Mouse (Mus musculus): ENCODE measurements around the gene Man1b1. TPM values are rescaled to one million over a fixed set of nuclear protein-coding genes. Genes with fewer than 3 reads are reported as not detected.

The Man1b1 gene
- total RNA-seq, 2 experiments from 2014 or later = 49.0 to 59.9 TPM

DNA sequence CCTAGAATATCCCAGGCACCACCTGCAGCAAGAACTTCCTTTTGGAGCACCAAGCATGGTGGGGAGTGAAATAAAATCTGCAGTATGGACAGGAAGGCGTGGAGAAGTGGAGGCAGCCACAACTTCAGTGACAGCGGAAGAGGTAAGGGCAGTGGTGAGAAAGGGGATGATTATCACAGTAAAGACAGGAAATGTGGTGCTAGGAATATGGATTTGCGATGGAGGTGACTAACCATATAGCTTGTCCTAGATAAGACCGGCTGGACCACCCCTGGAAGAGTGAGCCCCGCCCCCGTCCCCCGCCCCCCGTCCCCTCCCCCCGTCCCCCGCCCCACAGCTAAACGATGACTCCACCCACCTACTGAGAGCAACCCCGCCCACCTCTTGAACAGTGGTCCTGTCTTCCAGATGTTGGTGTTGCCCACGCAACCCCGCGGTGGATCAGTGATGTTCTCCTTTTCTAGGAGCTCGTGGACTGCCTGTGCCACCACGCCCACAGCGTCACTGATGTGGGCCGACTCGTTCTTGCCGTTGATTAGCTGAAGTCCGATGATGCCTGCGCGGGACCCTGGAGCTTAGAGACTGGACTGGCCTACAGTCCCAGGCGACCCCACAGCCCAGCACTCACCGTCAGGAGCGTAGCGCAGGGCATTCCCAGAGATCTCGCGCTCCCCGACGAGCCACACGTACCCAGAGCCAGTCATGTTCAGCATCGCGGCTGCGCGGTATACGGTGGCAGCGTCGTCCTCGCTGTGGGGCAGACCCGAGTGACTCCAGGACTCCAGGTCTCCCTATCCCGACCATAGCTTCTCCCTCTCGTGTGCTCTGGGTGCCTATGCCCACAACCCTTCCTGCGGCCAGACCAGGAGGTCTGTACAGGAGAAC lies 27.2 kb upstream of the Man1b1 start:
- DNase-seq (ENCODE audit: low spot score in 2 of 2) = peak; percentile 40 to 50

DNA sequence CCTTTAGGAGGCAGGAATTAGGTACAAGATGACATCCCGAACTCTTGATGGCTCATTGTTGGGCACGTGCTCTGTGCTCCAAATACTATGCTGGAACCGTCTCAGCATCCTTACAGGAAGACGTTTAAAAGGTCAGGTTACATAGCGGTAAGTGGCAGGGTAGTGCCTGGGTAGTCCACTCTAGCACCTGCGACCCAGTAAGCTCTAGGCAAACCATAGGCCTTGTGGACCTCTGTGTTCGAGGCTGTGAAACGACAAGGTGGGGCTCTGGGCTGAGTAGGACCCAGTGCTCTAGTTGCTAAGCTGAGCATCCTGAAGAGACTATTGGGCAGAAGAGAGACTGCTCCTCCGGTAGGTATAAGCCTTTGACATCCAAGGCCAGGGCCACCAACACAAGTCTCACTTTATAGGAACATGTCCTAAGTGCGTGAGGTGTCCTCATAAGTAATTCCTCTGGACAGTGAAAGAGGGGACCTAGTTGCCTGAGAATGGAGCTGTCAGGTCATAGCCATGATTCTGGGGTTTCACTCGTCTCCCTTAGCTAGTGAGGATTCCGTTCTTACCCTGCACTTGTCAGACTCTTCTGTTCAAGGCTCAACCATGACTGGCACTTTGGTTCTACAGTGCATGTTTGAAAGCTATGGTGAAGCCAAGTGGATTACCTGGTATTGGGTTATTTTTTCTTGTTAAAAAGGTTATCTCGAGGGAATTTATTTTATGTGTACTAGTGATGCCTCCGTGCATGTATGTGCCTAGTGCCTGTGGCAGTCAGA lies 26.4 kb upstream of the Man1b1 start:
- no peak for DNase-seq (ENCODE audit: low spot score in 2 of 2)

GRCm38 (mm10) chr2:25310180-25310579 lies 22.0 kb upstream of the Man1b1 start:
- no peak for DNase-seq (ENCODE audit: low spot score in 2 of 2)

- no peak for DNase-seq (ENCODE audit: low spot score in 2 of 2)
Observed at GRCm38 (mm10) chr2:25310969-25311368, 21.2 kb upstream of the Man1b1 start.

GRCm38 (mm10) chr2:25311491-25311891 lies 20.6 kb upstream of the Man1b1 start:
- DNase-seq (ENCODE audit: low spot score in 2 of 2) = no peak

DNA sequence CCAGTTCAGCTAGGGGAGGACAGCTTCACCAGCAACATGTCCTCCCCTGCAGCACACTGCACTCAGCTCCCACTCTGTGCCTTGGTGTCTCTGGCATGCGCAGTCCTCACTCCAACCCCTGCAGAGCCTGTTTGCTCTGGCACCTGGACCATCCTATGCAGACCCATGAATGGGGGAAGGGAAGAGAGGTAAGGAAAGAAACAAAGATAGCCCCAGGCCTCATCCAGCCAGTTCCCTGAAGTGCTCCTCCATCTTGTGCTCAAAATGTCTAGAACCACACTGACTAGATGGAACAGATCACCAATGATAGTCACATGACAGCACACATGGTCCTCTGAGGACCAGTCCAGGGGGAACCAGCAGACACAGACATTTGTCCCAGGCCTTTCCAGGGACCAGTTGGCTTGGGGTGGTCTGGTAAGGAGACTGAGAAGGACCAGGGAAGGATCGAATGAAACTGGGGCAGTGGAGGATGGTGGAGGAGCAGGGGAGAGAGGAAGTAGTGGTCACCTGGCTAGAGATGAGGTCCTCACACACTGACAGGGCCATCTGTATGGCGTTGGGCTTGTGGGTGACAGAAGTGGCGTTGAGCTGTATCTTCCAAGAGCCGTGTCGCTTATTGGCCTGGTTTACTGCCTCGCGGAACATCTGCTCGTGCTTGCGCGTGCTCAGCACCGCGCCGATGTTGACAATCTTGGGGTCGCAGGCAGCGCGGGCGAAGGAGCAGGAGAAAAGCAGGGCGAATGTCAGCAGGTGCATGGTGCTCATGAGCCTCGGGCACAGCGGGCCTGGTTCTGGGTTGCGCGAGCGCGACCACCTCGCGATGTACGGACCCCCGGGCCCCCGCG lies 13.8 kb upstream of the Man1b1 start:
- peak in 1 of 2 experiments; percentile 51 for DNase-seq (ENCODE audit: low spot score in 2 of 2)

GRCm38 (mm10) chr2:25318971-25319773 lies 13.0 kb upstream of the Man1b1 start, which contains the start of gene Grin1:
Gene Grin1 (minus strand): TSS chr2:25319187.
- DNase-seq (ENCODE audit: low spot score in 2 of 2) = peak; percentile 78 to 92

GRCm38 (mm10) chr2:25320084-25320483 lies 12.1 kb upstream of the Man1b1 start:
- DNase-seq (ENCODE audit: low spot score in 2 of 2) = no peak

DNA sequence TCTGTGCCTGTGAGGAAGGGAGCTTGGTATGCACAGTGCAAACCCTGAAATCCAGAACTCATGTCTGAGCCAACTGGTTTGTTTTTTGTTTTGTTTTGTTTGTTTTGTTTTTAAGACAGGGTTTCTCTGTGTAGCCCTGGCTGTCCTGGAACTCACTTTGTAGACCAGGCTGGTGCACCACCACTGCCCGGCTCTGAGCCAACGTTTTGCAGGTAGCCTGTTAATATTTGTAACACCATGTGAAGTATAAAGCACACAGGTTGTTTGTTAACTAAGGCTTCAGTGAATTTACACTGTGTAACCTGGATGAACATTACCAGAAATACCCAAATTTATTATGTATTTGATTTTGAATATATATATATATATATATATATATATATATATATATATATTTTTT lies 6.1 kb upstream of the Man1b1 start:
- DNase-seq (ENCODE audit: low spot score in 2 of 2) = no peak

- peak in 1 of 2 experiments; percentile 55 for DNase-seq (ENCODE audit: low spot score in 2 of 2)
Observed at GRCm38 (mm10) chr2:25328440-25328839, 3.7 kb upstream of the Man1b1 start.

DNA sequence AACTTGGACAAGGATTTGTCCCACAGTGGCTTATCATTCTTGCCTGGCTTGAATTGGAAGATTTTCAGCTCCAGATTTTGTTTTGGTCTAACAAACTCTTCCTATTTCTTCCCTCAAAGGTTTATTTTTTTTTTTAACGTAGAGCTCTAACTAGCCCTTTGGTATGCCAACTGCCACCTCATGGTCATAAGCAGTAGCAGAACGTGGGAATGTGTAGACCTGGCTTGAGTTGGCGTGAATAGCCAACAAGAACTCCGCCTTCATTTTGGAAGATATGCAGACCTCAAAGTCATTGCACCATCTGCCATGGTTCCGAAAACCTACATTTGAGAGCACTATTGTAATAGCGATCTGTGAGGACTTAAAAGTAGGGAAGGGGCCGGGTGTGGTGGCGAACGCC lies 668 bp upstream of the Man1b1 start:
- DNase-seq (ENCODE audit: low spot score in 2 of 2) = no peak

DNA sequence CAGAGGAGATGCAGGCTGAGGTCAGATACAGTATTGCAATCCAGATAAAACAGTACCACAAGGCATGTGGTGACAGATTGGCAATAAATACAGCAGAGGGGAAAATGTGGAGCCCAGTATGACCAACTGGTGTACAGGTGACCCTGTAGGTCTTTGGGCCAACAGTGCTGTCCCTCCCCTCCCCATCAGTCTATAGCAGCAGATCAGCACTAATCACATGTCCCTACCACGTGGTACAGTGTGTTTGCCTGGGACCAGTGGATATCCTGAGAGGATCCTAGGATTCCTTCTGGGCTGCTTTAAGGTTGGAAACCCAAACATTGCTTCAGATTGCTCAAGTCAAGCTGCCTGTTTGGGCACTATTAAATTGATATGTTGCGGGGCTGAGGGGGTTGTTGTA lies 1.4 kb downstream of the Man1b1 start:
- no peak for DNase-seq (ENCODE audit: low spot score in 2 of 2)

DNA sequence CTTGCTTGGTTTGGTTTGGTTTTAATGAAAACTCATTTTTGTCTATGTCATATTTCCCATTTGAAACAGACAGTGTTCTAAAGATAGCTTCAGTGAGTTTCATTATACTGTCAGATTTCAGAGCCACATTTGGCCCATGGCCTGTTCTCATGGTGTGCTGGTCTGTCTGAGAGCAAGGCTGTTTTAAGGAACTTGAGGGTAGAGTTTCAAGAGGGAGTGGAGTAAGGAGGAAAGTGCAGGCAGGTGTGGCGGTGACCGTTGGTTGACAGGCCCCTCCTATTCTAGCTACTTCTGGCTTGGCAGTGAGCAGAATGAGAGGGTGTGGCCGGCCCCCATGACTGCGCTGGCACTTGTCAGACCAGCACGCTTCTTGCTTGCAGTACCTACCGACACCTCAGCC lies 6.2 kb downstream of the Man1b1 start:
- DNase-seq (ENCODE audit: low spot score in 2 of 2) = no peak

DNA sequence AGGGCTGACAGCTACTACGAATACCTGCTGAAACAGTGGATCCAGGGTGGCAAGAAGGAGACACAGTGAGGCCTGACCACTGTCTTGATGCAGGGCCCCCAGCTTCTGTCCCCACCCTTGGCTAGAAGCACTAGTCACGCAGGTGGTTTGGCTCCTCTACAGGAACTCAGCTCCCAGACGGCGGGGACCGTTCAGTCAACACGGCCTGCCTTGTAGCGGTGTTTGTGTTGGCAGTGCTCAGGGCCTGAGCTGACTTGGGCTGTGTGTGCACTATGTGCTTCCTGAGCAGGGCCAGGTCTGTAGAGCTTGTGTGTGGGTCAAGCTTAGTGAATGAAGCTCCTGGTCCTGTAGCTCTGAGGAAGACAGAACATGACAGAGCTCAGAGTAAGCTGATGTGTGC lies 16.0 kb downstream of the Man1b1 start:
- no peak for DNase-seq (ENCODE audit: low spot score in 2 of 2)

- DNase-seq (ENCODE audit: low spot score in 2 of 2) = no peak
Observed at GRCm38 (mm10) chr2:25349499-25349898, 17.4 kb downstream of the Man1b1 start.

DNA sequence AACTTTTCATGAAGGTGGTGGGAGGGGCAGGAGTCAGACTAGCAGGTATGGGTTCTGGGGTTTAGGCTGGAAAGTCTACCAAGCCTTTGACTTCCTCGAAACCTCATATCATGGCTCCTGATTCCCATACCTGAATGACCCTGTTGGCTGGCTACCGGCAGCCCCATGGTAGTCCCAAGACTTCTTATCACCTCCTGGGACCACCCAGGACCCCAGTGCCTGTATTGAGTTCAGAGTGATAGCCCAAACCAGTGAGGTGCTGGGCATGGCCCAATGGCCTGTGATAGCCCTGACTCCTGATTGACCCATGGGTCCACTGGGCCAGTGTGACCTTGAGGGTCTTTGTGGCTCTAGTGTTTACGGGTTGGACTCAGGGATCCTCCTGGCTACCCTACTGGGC lies 18.6 kb downstream of the Man1b1 start:
- no peak for DNase-seq (ENCODE audit: low spot score in 2 of 2)

DNA sequence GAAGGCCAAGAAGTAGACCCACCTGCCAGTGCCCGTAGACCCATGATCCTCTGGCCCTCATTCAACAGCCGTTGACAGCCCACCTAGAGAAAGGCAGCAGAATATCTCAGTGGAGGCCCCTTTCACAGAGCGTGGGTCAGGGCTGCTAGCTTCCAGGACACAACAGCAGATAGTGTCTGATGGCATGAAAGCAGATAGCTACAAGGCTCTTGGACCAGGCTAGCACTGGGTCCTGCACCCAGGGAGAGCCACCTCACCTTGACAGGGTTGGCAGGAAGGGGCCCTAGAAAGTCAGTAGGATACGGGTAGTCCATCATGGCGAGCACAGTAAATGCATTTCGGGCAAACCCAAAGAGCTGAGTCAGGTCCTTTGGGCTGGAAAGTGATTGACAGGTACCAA lies 22.1 kb downstream of the Man1b1 start:
- no peak for DNase-seq (ENCODE audit: low spot score in 2 of 2)

DNA sequence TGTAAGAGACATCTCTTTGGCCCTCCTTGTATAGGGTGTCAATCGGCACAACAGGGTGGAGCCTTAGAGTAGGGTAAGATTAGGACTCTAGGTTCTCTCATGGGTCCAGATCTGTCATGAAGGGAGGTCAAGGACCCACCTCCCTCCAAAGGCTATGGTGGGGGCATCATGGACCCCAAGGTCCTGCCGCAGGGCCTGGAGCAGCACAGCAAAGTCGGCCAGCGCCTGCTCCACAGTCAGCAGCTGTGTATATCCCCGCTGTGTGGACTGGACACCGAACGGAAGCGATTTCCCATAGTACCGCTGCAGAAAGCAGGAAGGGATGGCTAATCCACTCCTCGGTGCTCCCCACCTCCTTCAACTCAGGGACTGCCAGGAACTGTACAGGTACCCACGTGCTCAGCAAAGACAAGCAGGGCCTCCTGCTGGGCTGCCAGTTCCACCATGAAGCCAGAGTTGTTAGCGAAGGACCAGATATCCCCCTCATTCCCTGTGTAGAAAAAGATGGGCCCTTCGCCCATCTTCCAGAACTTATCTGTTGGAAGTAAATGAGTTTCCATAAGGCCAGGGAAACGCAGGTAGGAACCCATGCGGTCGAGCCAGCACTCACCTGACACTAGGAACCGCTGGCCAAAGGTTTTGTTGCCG lies 23.4 kb downstream of the Man1b1 start:
- no peak for DNase-seq (ENCODE audit: low spot score in 2 of 2)

GRCm38 (mm10) chr2:25356208-25357079 lies 24.3 kb downstream of the Man1b1 start, which contains the start of gene Dpp7:
Gene Dpp7 (minus strand): TSS chr2:25356359.
- DNase-seq (ENCODE audit: low spot score in 2 of 2) = peak; percentile 65 to 86

Data from layer of hippocampus, postnatal 14 days (tissue).